Mouse (Mus musculus) forebrain, embryonic 15.5 days (tissue): ENCODE results near the gene Gdf15. TPM values are rescaled to one million over a fixed set of nuclear protein-coding genes. Genes with fewer than 3 reads are reported as not detected.

Experiments used
- ATAC-seq: fragments of 200-750 bp; cut with Nextera tagmentation; replicated peaks from 2 replicates; pipeline ENCODE4 v1.8.0; 2017; ENCODE audit warnings: mild to moderate bottlenecking, moderate TSS enrichment, moderate library complexity
- H3K27ac ChIP-seq: fragments of 300-500 bp; sonication (generic); replicated peaks from 2 replicates; pipeline ENCODE4 v1.5.1; 2015; ENCODE audit warnings: mild to moderate bottlenecking, inconsistent platforms
- H3K27me3 ChIP-seq: fragments of 300-500 bp; sonication (generic); 2 replicates; pipeline ENCODE4 v1.6.1; 2015; ENCODE audit warnings: inconsistent platforms
- H3K36me3 ChIP-seq: fragments of 300-500 bp; sonication (generic); 2 replicates; pipeline ENCODE4 v1.6.1; 2015; ENCODE audit warnings: mild to moderate bottlenecking, inconsistent platforms
- H3K4me1 ChIP-seq: fragments of 300-500 bp; sonication (generic); 2 replicates; pipeline ENCODE4 v1.6.1; 2015; ENCODE audit warnings: inconsistent platforms
- H3K4me2 ChIP-seq: fragments of 300-500 bp; sonication (generic); replicated peaks from 2 replicates; pipeline ENCODE4 v1.6.1; 2015; ENCODE audit warnings: mild to moderate bottlenecking, inconsistent platforms
- H3K4me3 ChIP-seq: fragments of 300-500 bp; sonication (generic); 2 replicates; pipeline ENCODE4 v1.5.1; 2015; ENCODE audit warnings: mild to moderate bottlenecking, inconsistent platforms
- H3K9ac ChIP-seq: fragments of 300-500 bp; sonication (generic); replicated peaks from 2 replicates; pipeline ENCODE4 v1.6.1; 2015; ENCODE audit warnings: mild to moderate bottlenecking, inconsistent platforms
- H3K9me3 ChIP-seq: fragments of 300-500 bp; sonication (generic); 2 replicates; pipeline ENCODE4 v1.6.1; 2016; ENCODE audit warnings: inconsistent platforms
- WGBS: fragments of 180-500 bp; shearing (Covaris S2); methylation state at CpG from one replicate; pipeline ENCODE4 v1.1.7; 2015; ENCODE audit warnings: mixed read lengths; 5-methylcytosine and 5-hydroxymethylcytosine counted together
- polyA plus RNA-seq: library from polyadenylated mRNA; unstranded; fragments of >200 nt; fragmentation: Nextera tagmentation; extraction: Ambion mirVana; gene quantifications from 2 replicates; pipeline ENCODE4 v1.2.1, GENCODE M21; 2015

Gene Gdf15
- polyA plus RNA-seq, 1 experiment from 2014 or later = not detected

DNA sequence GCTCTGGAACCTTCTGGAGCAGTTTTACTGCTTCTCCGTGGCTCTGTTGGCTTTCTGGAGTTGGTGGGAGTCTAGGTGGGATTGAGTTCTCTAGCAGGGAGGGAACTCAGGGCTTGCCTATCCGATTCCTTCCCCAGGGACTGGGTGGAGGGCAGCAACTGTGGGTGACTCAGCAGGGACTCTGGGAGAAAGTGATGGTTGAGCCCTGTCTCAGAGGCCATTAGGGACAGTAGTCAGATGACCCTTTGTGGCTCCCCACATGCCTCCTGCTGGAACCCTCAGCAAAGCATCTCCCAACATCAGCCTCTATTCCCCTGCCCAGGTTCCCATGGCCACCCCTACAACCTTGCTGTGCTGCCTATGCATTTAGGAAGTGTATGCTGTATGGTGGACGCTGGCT, 10.8 kb upstream of the Gdf15 start:
- no peak for ATAC-seq
- no peak overlapping the region for H3K4me3 ChIP-seq
- H3K4me1 ChIP-seq = 0 out of 2 replicates have a peak, but pooled peaks cover 2% of the 10 kb centered on the region
- no peak overlapping the region for H3K27ac ChIP-seq
- no peaks in the 10 kb centered on the region for H3K27me3 ChIP-seq
- H3K36me3 ChIP-seq = no peaks in the 10 kb centered on the region
- H3K9ac ChIP-seq = no peak overlapping the region
- H3K9me3 ChIP-seq = no peaks in the 10 kb centered on the region
- H3K4me2 ChIP-seq = no peak overlapping the region
- WGBS = 68% methylated on average over 3 of the region's 3 CpGs

- ATAC-seq = no peak
- 72% methylated on average over 9 of the region's 9 CpGs for WGBS
- no peak overlapping the region for H3K4me2 ChIP-seq
- no peaks in the 10 kb centered on the region for H3K9me3 ChIP-seq
- H3K4me1 ChIP-seq = peaks cover 4% of the 10 kb centered on the region
- no peak overlapping the region for H3K4me3 ChIP-seq
- H3K9ac ChIP-seq = no peak overlapping the region
- H3K36me3 ChIP-seq = no peaks in the 10 kb centered on the region
- no peaks in the 10 kb centered on the region for H3K27me3 ChIP-seq
- no peak overlapping the region for H3K27ac ChIP-seq
Measured at GRCm38 (mm10) chr8:70638752-70639151, 6.5 kb upstream of the Gdf15 start.

DNA sequence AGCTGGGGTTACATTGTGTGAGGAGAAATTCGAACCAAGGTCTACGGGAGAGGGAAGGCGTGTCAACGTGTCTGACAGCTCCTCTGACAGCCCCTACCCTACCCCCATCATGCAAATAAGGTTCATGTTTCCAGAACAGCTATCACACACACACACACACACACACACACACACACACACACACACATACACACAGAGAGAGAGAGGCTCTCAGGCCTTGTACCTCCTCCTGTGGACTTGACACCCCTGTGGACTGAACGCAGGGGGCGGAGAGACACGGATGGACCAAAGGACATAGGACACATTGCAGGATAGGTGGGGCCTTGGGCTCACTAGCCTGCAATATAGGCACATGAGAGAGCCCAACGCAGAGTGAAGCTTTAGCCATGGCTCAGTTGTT, 4.6 kb upstream of the Gdf15 start:
- H3K36me3 ChIP-seq = no peaks in the 10 kb centered on the region
- H3K4me1 ChIP-seq = peaks cover 4% of the 10 kb centered on the region
- H3K4me3 ChIP-seq = no peak overlapping the region
- H3K9ac ChIP-seq = no peak overlapping the region
- H3K27ac ChIP-seq = no peak overlapping the region
- H3K4me2 ChIP-seq = no peak overlapping the region
- no peaks in the 10 kb centered on the region for H3K9me3 ChIP-seq
- WGBS = 64% methylated on average over 8 of the region's 8 CpGs
- no peak for ATAC-seq
- H3K27me3 ChIP-seq = no peaks in the 10 kb centered on the region

GRCm38 (mm10) chr8:70635527-70635926, 3.3 kb upstream of the Gdf15 start:
- 76% methylated on average over 6 of the region's 6 CpGs for WGBS

DNA sequence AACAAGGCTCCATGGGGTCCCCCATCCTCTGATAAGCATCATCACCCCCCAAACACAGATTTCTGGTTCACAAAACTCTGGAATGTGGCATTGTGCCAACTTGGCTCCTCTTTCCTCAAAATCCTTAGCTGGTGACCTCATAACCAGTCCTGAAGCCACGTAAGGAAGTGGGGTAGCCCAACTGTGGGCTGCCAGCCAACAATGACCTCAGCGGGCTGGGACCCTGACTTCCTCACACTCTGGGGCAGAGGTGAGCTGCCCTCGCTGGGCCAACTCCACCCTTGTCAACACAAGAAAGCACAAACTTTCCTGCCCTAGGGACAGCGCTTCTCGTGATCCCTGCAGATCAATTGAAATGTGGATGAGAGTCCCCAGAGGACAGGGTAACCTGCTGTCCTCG, 1.8 kb upstream of the Gdf15 start:
- Histone ChIP-seq H3K9me3 (no peaks in the 10 kb centered on the region), H3K9ac (no peak overlapping the region), H3K4me1 (peaks cover 25% of the 10 kb centered on the region), H3K27me3 (0 out of 2 replicates have a peak, but pooled peaks cover 6% of the 10 kb centered on the region), H3K4me3 (no peak overlapping the region), H3K27ac (no peak overlapping the region), H3K36me3 (no peaks in the 10 kb centered on the region), H3K4me2 (no peak overlapping the region)
- WGBS = 55% methylated on average over 6 of the region's 6 CpGs
- no peak for ATAC-seq

More at GRCm38 (mm10) chr8:70635527-70635926, 3.3 kb upstream of the Gdf15 start:
- no peak for ATAC-seq
- H3K36me3 ChIP-seq = no peaks in the 10 kb centered on the region
- H3K4me1 ChIP-seq = peaks cover 13% of the 10 kb centered on the region
- no peak overlapping the region for H3K9ac ChIP-seq
- no peak overlapping the region for H3K4me2 ChIP-seq
- H3K27me3 ChIP-seq = 0 out of 2 replicates have a peak, but pooled peaks cover 6% of the 10 kb centered on the region
- no peak overlapping the region for H3K4me3 ChIP-seq
- no peaks in the 10 kb centered on the region for H3K9me3 ChIP-seq
- H3K27ac ChIP-seq = no peak overlapping the region

DNA sequence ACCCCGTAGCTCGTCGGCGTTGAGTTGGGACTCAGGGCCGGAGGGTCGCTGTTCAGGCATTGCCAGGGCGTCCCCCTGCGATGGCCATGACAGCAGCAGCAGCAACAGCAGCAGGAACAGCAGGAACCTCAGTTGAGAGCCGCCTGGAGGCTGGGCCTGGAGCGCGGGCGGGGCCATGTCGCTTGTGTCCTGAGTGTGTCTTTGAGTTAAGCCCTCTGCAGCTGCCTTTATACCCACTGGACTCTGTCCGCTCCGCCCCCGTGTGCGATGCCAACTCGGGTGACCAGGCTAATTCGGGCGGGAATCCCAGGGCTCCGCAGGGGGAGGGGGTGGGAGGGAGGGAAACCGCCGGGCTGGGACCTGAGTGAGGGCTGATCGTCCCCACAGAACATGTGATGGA, 820 bp downstream of the Gdf15 start:
- 21% methylated on average over 24 of the region's 24 CpGs for WGBS
- no peak overlapping the region for H3K27ac ChIP-seq
- H3K4me1 ChIP-seq = peaks cover 25% of the 10 kb centered on the region
- ATAC-seq = no peak
- no peaks in the 10 kb centered on the region for H3K9me3 ChIP-seq
- H3K4me3 ChIP-seq = no peak overlapping the region
- H3K36me3 ChIP-seq = no peaks in the 10 kb centered on the region
- H3K4me2 ChIP-seq = no peak overlapping the region
- no peak overlapping the region for H3K9ac ChIP-seq
- H3K27me3 ChIP-seq = 0 out of 2 replicates have a peak, but pooled peaks cover 6% of the 10 kb centered on the region

- Histone ChIP-seq H3K9ac (no peak overlapping the region), H3K4me3 (no peak overlapping the region), H3K9me3 (no peaks in the 10 kb centered on the region), H3K4me2 (peak overlapping the region; percentile 56; the same call in 1 of the 2 replicates), H3K27me3 (0 out of 2 replicates have a peak, but pooled peaks cover 6% of the 10 kb centered on the region), H3K36me3 (no peaks in the 10 kb centered on the region), H3K27ac (no peak overlapping the region), H3K4me1 (peaks cover 25% of the 10 kb centered on the region)
- ATAC-seq = peak; percentile 11; the same call in 1 of the 2 replicates
- WGBS = 13% methylated on average over 22 of the region's 22 CpGs
Measured at GRCm38 (mm10) chr8:70630532-70631381, 1.5 kb downstream of the Gdf15 start.

DNA sequence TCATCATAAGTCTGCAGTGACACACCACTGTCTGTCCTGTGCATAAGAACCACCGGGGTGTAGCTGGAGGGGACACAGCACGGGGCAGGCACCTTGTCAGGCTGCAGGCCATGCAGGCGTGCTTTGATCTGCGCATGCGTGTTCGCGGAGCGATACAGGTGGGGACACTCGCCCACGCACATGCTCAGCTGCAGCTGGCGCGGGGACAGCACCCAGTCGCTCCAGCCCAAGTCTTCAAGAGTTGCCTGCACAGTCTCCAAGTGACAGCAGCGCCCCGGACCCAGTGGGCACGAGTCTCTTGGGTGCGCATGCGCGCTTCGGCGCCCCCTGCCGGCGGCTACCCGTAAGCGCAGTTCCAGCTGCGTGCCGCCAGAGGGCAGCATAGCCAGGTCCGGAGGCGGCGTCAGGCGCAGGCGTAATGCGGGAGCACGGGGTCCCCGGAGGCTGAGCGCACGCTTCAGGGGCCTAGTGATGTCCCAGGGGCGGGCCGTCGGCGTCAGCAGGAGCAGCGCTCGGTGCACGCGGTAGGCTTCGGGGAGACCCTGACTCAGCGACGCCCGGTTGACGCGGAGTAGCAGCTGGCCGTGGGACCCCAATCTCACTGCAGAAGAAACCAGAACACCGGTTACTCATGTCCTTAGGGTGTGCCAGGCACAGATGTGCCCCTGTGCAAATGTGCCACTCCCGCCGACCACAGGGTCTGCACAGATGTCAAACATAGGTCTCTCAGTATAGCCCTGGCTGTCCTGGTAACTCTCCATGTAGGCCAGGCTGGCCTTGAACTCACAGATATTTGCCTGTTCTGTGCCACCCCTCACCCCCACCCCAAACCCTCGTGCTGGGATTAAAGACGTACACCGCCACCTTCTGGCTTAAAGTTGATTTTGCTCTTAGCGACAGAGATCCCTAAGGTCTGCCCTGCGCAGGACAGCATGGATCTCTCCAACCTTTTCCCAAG, 2.4 kb downstream of the Gdf15 start:
- Histone ChIP-seq H3K4me1 (peaks cover 25% of the 10 kb centered on the region), H3K36me3 (no peaks in the 10 kb centered on the region), H3K27ac (peak overlapping the region; percentile 52), H3K4me3 (peak overlapping the region; percentile 46), H3K27me3 (0 out of 2 replicates have a peak, but pooled peaks cover 6% of the 10 kb centered on the region), H3K9me3 (no peaks in the 10 kb centered on the region), H3K9ac (peak overlapping the region; percentile 45), H3K4me2 (peak overlapping the region; percentile 56)
- peak; percentile 94 for ATAC-seq
- under 1% methylated on average over 60 of the region's 60 CpGs for WGBS

GRCm38 (mm10) chr8:70628986-70629490, 3.2 kb downstream of the Gdf15 start:
- ATAC-seq = no peak
- H3K27ac ChIP-seq = peak overlapping the region; percentile 47
- H3K36me3 ChIP-seq = no peaks in the 10 kb centered on the region
- no peaks in the 10 kb centered on the region for H3K9me3 ChIP-seq
- H3K4me3 ChIP-seq = peak overlapping the region; percentile 46
- 0 out of 2 replicates have a peak, but pooled peaks cover 6% of the 10 kb centered on the region for H3K27me3 ChIP-seq
- peak overlapping the region; percentile 45 for H3K9ac ChIP-seq
- 63% methylated on average over 7 of the region's 7 CpGs for WGBS
- peak overlapping the region; percentile 56 for H3K4me2 ChIP-seq
- H3K4me1 ChIP-seq = peaks cover 23% of the 10 kb centered on the region

GRCm38 (mm10) chr8:70627041-70627440, 5.2 kb downstream of the Gdf15 start:
- Histone ChIP-seq H3K4me2 (no peak overlapping the region), H3K27ac (no peak overlapping the region), H3K36me3 (no peaks in the 10 kb centered on the region), H3K9me3 (no peaks in the 10 kb centered on the region), H3K4me3 (no peak overlapping the region), H3K27me3 (0 out of 2 replicates have a peak, but pooled peaks cover 6% of the 10 kb centered on the region), H3K4me1 (peaks cover 21% of the 10 kb centered on the region), H3K9ac (no peak overlapping the region)
- no peak for ATAC-seq
- 93% methylated on average over 5 of the region's 5 CpGs for WGBS

DNA sequence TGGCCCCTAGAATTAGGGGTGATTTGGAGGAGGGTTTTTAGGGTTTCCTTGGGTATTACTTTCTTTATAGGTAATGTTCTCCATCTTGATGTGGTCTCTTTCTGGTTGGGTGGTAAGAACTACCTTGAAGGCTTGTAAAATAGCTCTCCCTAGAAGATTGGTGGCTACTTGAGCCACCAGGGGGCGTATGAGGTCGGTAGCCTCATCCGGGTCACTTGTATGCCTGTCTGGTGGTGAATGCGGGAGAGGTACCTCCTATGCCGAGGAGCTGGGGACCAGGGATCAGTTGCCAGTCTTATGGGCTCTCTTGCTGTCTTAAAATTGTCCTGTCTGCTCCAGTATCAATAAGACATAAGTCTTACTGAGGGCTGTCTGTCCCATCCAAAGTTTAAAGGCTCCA, 7.2 kb downstream of the Gdf15 start:
- peaks cover 10% of the 10 kb centered on the region for H3K4me1 ChIP-seq
- no peak overlapping the region for H3K9ac ChIP-seq
- no peak overlapping the region for H3K4me2 ChIP-seq
- no peaks in the 10 kb centered on the region for H3K36me3 ChIP-seq
- H3K9me3 ChIP-seq = no peaks in the 10 kb centered on the region
- no peak overlapping the region for H3K27ac ChIP-seq
- no peak for ATAC-seq
- 17% methylated on average over 5 of the region's 5 CpGs for WGBS
- 0 out of 2 replicates have a peak, but pooled peaks cover 3% of the 10 kb centered on the region for H3K27me3 ChIP-seq
- H3K4me3 ChIP-seq = no peak overlapping the region
